Mouse (Mus musculus) bone marrow macrophage, adult 2 months (primary cell): ENCODE data around the gene Cfap97d1. TPM values are rescaled to one million over a fixed set of nuclear protein-coding genes. Genes with fewer than 3 reads are reported as not detected.

Source experiments
- H3K27ac ChIP-seq: 2 replicates; pipeline ENCODE4 v1.5.1; 2012; ENCODE audit warnings: low read depth, low read length; ENCODE audit not compliant: insufficient read depth
- H3K4me1 ChIP-seq: 2 replicates; pipeline ENCODE4 v1.6.1; 2012; ENCODE audit warnings: low read length; ENCODE audit not compliant: control insufficient read depth, insufficient read depth
- H3K4me3 ChIP-seq: 2 replicates; pipeline ENCODE4 v1.5.1; 2012; ENCODE audit warnings: mild to moderate bottlenecking, low read length, moderate library complexity; ENCODE audit not compliant: insufficient read depth
- CTCF ChIP-seq: IDR thresholded peaks from 2 replicates; pipeline ENCODE4 v1.5.1; 2012; ENCODE audit warnings: low read depth, mild to moderate bottlenecking, low read length, moderate library complexity
- POLR2A ChIP-seq: IDR thresholded peaks from 2 replicates; pipeline ENCODE4 v1.6.1; 2012; ENCODE audit warnings: mild to moderate bottlenecking, low read depth, low read length, borderline replicate concordance
- polyA plus RNA-seq: library from polyadenylated mRNA; stranded (reverse); fragments of >200 nt; gene quantifications from 2 replicates; pipeline ENCODE4 v1.2.4, GENCODE M21; 2012; ENCODE audit not compliant: missing spikeins, insufficient read depth, insufficient read length

Cfap97d1 gene
- polyA plus RNA-seq, 1 experiment, result not detected

DNA sequence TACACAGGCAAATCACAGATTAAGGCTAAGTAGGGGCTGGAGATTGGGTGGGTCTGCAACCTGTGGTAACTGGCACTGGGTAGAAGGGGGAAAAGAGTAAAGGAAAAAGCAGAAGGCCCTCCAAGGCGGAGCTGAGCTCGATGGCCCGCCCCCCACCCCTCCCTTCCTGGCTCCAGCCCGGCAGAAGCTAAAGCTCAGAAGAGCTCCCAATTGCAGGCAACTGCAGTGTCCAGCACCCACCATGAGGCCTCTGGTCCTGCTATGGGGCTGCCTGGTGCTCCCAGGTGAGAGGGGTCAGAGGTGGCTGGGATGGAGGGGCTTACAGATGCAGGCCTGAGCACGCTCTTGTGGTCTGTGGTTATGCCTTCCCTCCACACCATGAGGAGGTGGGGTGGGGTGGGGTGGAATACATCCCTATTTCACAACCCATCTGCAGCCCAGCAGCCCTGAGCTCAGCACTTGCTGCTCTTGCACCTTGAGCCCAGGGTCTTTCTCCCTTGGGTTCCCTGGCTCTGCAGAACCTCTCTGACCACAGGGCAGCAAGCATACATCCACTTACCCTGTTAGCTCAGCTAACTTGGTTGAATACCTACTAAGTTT, 57.4 kb downstream of the Cfap97d1 start, which contains the start of gene Cd300lg:
Gene Cd300lg, plus strand, starts transcription at position 160 of the 600 bp plus-strand sequence.
- H3K4me3 ChIP-seq, result peak within 1 kb of the TSS; percentile 43

More for the DNA sequence above, 57.4 kb downstream of the Cfap97d1 start, which contains the start of gene Cd300lg:
- TF ChIP-seq POLR2A (no peak), CTCF (no peak)
- H3K4me1 ChIP-seq, result peaks cover 4% of the 10 kb centered on the region
- no peak within 1 kb of the TSS for H3K27ac ChIP-seq

Other genes with a start within 250 kb of the Cfap97d1 start
- 1.1 TPM in 1 of 2 replicates, not detected in the other for gene Etv4, start 198.9 kb upstream of the Cfap97d1 start, polyA plus RNA-seq
- gene Meox1, start 89.9 kb upstream of the Cfap97d1 start, polyA plus RNA-seq, result not detected in 2 replicates
- gene Sost, start 17.3 kb upstream of the Cfap97d1 start, polyA plus RNA-seq, result not detected in 2 replicates
- 79.3 and 80.4 TPM in 2 replicates for gene Dusp3, start 2.7 kb downstream of the Cfap97d1 start, polyA plus RNA-seq
- 0.31 TPM in 1 of 2 replicates, not detected in the other for gene Mpp3, start 44.2 kb downstream of the Cfap97d1 start, polyA plus RNA-seq
- 5.1 and 6.4 TPM in 2 replicates for gene Cd300lg, start 57.2 kb downstream of the Cfap97d1 start, polyA plus RNA-seq
- not detected in 2 replicates for gene Mpp2, start 104.2 kb downstream of the Cfap97d1 start, polyA plus RNA-seq
- not detected in 2 replicates for gene Ppy, start 117.0 kb downstream of the Cfap97d1 start, polyA plus RNA-seq
- not detected in 2 replicates for gene Pyy, start 123.6 kb downstream of the Cfap97d1 start, polyA plus RNA-seq
- not detected in 2 replicates for gene Nags, start 161.2 kb downstream of the Cfap97d1 start, polyA plus RNA-seq
- gene Tmem101, start 172.1 kb downstream of the Cfap97d1 start, polyA plus RNA-seq, result 10.0 and 10.4 TPM in 2 replicates
- gene Lsm12, start 201.0 kb downstream of the Cfap97d1 start, polyA plus RNA-seq, result 43.3 and 47.7 TPM in 2 replicates
- gene G6pc3, start 205.3 kb downstream of the Cfap97d1 start, polyA plus RNA-seq, result 20.1 and 28.3 TPM in 2 replicates
- 96.3 and 116 TPM in 2 replicates for gene Hdac5, start 245.9 kb downstream of the Cfap97d1 start, polyA plus RNA-seq